Mouse (Mus musculus): ENCODE measurements around the gene Pde8b. TPM values are rescaled to one million over a fixed set of nuclear protein-coding genes. Genes with fewer than 3 reads are reported as not detected.

The Pde8b gene
- polyA plus RNA-seq, 1 experiment from 2014 or later: 4.1 TPM

DNA sequence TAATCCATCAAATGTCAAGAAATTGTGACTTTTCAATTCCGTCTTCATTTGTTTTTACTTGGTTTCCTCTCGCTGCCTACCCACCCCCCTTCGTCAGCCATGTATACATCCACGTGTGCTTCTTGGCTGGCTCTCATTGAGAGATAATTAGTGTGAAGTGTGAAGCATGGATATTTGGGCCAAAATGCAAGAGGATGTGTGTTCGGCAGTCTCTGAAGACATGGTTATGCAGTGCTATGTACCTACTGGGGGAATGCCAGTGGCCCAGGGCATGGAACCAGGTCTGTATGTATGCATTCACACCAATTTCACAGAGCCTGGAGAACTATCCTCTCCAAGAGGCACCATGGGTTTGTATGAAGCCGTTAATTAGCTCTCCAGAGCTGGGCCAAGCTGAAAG, 219.3 kb downstream of the Pde8b start:
- Histone ChIP-seq H3K27me3 (no peaks in the 10 kb centered on the region), H3K36me3 (peaks cover 15% of the 10 kb centered on the region)
- no peak for ATAC-seq

DNA sequence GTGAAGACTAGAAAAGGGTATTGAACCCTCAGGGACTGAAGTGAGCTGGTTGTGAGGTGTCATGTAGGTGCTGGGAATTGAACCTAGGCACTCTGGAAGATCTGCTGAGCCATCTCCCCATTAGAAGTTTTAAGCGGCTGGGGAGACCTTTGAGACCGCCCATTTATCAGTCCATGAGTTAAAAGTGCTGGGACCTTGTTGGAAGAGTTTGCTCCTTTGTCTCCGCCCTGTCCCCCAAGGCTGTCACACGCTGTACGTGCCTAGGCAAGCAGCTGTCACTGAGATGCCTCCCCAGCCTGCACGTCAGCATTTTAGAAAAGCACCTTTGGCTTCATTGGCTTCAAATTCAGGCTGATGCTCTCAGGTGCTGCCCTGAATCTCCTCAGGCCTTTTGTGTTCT, 229.9 kb downstream of the Pde8b start:
- Histone ChIP-seq H3K27me3 (peaks cover 3% of the 10 kb centered on the region; the same call in 1 of the 2 replicates), H3K9me3 (no peaks in the 10 kb centered on the region), H3K36me3 (peaks cover 6% of the 10 kb centered on the region), H3K4me1 (replicated peaks) (peaks cover 17% of the 10 kb centered on the region), H3K4me3 (replicated peaks) (no peak overlapping the region), H3K27ac (no peak overlapping the region), H3K4me2 (replicated peaks) (no peak overlapping the region), H3K9ac (replicated peaks) (no peak overlapping the region)
- no peak for ATAC-seq
- 91% methylated on average over 6 of the region's 6 CpGs for WGBS

More for the DNA sequence above, 219.3 kb downstream of the Pde8b start:
- no peak overlapping the region for H3K4me3 ChIP-seq (replicated peaks)
- 89% methylated on average over 6 of the region's 6 CpGs for WGBS
- H3K4me1 ChIP-seq (replicated peaks): no peaks in the 10 kb centered on the region
- H3K9me3 ChIP-seq: no peaks in the 10 kb centered on the region
- H3K27ac ChIP-seq: no peak overlapping the region
- no peak overlapping the region for H3K4me2 ChIP-seq (replicated peaks)
- no peak overlapping the region for H3K9ac ChIP-seq (replicated peaks)

DNA sequence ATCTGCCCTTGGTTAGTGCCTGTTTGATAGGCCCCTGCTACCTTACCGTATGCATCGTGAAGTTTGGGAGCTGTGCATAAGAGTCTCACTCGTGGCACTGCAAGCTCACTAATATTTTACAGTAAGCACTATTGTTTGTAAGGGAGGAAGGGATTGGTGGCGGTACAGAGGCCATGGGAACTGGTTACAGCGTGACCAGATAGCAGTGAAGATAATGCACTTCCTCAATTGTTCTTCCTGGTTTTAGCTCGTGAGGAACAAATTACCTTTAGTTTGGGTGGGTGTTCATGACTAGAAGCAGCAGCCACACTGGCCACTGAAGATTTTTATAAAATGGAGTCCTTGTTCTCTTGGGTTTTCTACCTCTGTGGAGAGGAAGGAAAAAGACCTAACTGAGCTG, 230.8 kb downstream of the Pde8b start:
- peaks cover 17% of the 10 kb centered on the region for H3K4me1 ChIP-seq (replicated peaks)
- no peak for ATAC-seq
- H3K9me3 ChIP-seq: no peaks in the 10 kb centered on the region
- H3K9ac ChIP-seq (replicated peaks): no peak overlapping the region
- peaks cover 3% of the 10 kb centered on the region; the same call in 1 of the 2 replicates for H3K27me3 ChIP-seq
- no peak overlapping the region for H3K4me3 ChIP-seq (replicated peaks)
- H3K27ac ChIP-seq: no peak overlapping the region
- no peak overlapping the region for H3K4me2 ChIP-seq (replicated peaks)
- 92% methylated on average over 6 of the region's 6 CpGs for WGBS
- H3K36me3 ChIP-seq: peaks cover 6% of the 10 kb centered on the region

DNA sequence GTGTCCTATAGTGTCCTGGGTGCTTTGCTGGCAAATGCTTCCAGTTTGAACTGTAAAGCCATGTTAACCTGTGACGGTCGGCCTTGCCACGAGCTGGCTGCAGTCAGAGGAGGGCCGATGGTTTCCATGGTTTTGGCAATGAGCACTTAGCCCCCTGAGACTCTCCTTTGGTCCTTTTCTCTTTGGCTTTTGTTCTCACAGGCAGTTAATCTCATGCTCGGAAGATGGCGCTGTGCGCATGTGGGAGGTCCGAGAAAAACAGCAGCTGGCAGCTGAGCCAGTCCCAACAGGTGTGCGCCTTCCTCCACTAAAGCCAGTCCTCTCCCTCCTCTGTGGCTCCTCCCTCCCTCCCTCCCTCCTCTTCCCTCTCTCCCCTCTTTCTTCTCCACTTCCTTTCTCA, 232.2 kb downstream of the Pde8b start:
- Histone ChIP-seq H3K4me1 (replicated peaks) (peaks cover 17% of the 10 kb centered on the region), H3K9ac (replicated peaks) (peak overlapping the region; percentile 50), H3K4me2 (replicated peaks) (peak overlapping the region; percentile 13; the same call in 1 of the 2 replicates), H3K27me3 (peaks cover 3% of the 10 kb centered on the region; the same call in 1 of the 2 replicates), H3K4me3 (replicated peaks) (no peak overlapping the region), H3K9me3 (no peaks in the 10 kb centered on the region), H3K27ac (no peak overlapping the region), H3K36me3 (peaks cover 9% of the 10 kb centered on the region)
- WGBS: 0% methylated on average over 9 of the region's 9 CpGs
- peak; percentile 87 for ATAC-seq

DNA sequence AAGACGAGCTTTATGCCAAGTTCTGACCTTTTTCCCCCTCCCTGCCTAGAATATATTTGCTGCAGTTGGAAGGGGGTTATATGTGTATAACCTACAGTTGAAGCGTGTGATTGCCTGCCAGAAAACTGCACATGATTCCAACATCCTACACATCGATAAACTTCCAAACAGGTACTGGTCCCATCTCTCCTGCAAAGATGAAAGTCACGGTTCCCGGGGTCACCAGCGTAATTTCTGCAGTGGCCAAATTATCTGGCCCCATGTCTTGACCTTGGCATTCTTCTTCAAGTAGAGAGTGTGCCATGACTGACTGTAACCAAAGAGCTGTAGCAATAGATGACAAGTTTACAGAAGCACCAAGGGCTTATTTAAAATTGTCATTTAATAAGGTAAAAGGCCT, 232.9 kb downstream of the Pde8b start:
- peaks cover 3% of the 10 kb centered on the region; the same call in 1 of the 2 replicates for H3K27me3 ChIP-seq
- no peak for ATAC-seq
- no peak overlapping the region for H3K9ac ChIP-seq (replicated peaks)
- peaks cover 10% of the 10 kb centered on the region for H3K36me3 ChIP-seq
- no peak overlapping the region for H3K4me2 ChIP-seq (replicated peaks)
- H3K4me3 ChIP-seq (replicated peaks): no peak overlapping the region
- no peaks in the 10 kb centered on the region for H3K9me3 ChIP-seq
- peaks cover 17% of the 10 kb centered on the region for H3K4me1 ChIP-seq (replicated peaks)
- 89% methylated on average over 6 of the region's 6 CpGs for WGBS
- H3K27ac ChIP-seq: no peak overlapping the region

DNA sequence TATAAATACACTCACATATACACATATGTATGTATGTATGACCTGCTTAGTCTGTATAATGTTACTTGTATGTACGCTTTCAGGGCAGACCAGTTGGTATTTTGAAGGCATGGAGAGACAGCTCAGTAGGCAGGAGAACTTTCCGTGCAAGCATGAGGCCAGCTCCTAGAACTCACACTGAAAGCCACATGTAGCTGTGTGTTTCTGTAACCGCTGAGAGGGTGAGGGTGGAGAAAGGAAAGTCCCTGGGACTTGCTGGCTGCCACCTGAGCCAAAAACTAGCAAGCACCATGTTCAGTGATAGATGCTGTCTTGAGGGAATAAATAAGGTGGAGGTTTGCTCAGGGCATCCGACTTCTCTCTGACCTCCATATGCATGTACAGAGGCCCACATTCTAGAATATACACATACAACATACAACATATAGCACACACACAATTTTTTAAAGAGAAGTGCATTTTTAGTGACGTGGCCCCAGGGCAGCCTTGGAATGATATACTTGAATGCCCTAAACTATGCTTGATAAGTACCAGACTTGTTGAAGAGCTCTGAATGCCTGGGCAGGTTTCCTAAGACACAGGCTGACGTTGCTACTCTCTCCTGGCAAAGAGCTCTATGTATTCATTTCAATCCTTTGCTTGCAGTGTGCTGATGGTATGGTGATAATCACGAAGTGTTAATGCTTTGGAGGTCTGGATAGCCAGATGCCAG, 238.4 kb downstream of the Pde8b start:
- 93% methylated on average over 7 of the region's 7 CpGs for WGBS
- no peaks in the 10 kb centered on the region for H3K9me3 ChIP-seq
- H3K9ac ChIP-seq (replicated peaks): no peak overlapping the region
- no peak overlapping the region for H3K4me3 ChIP-seq (replicated peaks)
- ATAC-seq: no peak
- no peaks in the 10 kb centered on the region for H3K4me1 ChIP-seq (replicated peaks)
- H3K4me2 ChIP-seq (replicated peaks): no peak overlapping the region
- H3K27ac ChIP-seq: no peak overlapping the region
- H3K27me3 ChIP-seq: no peaks in the 10 kb centered on the region
- peaks cover 18% of the 10 kb centered on the region for H3K36me3 ChIP-seq

DNA sequence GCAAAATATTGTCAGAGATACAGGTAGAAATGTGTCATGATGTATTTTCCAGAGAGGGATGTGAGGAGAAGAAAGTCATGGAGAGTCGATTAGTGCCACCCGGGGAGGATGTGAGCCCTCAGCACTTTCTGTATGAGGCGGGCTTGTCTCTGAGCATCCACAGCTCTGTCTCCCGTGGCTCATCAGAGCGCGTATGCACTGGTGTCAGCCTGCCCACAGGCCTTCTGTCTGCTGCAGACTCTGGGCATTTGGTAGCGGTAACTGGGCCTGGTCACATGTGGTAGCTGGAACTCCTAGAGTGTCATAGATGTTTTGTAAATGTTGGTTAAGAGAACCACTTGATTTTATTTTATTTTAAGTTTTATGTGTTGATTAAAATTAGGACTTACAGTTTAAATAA, 240.9 kb downstream of the Pde8b start:
- H3K27ac ChIP-seq: no peak overlapping the region

DNA sequence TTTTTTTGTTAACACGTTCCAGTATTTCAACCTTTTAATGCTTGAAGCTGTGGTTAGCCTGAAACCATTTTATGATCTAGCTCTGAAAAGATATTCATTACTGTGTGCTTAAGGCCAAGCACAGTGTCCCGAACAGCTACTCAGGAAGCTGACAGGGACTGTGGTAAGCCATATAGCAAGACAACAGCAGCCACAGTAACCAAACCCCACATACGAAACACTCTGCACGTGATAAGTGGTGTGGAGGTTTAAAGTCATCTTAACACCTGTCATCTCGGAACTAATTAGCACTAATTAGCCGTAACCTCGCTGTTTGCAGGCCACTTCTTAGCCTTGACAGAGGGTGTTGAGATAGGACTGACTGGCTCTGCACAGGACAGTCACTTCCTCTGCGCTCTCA, 242.9 kb downstream of the Pde8b start:
- Histone ChIP-seq H3K36me3 (peaks cover 14% of the 10 kb centered on the region), H3K27ac (no peak overlapping the region), H3K4me3 (replicated peaks) (no peak overlapping the region), H3K27me3 (no peaks in the 10 kb centered on the region), H3K9me3 (no peaks in the 10 kb centered on the region), H3K4me2 (replicated peaks) (no peak overlapping the region), H3K9ac (replicated peaks) (no peak overlapping the region), H3K4me1 (replicated peaks) (no peaks in the 10 kb centered on the region)
- 85% methylated on average over 8 of the region's 8 CpGs for WGBS
- no peak for ATAC-seq

More for the DNA sequence above, 240.9 kb downstream of the Pde8b start:
- no peak for ATAC-seq
- no peaks in the 10 kb centered on the region for H3K9me3 ChIP-seq
- peaks cover 18% of the 10 kb centered on the region for H3K36me3 ChIP-seq
- no peak overlapping the region for H3K4me3 ChIP-seq (replicated peaks)
- H3K27me3 ChIP-seq: no peaks in the 10 kb centered on the region
- 86% methylated on average over 7 of the region's 7 CpGs for WGBS
- no peaks in the 10 kb centered on the region for H3K4me1 ChIP-seq (replicated peaks)
- no peak overlapping the region for H3K9ac ChIP-seq (replicated peaks)
- no peak overlapping the region for H3K4me2 ChIP-seq (replicated peaks)

DNA sequence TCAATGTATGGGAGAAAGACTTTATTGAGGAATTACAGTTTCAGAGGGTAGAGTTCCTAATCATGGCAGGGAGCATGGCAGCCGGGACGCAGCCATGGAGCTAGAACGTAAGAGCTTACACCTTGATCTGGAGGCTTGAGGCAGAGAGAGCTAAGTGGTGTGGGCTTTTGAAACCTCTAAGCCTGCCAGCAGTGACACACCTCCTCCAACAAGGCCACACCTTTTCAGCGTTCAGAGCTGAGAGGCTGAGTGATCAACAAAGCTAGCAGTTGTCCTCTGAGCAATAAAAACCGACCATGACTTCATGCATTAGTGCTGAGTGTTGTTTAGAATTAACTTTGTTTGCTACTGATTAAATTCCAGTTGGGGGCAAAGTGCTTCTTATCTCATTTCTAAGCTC, 259.6 kb downstream of the Pde8b start:
- no peak overlapping the region for H3K4me2 ChIP-seq (replicated peaks)
- no peak for ATAC-seq
- H3K36me3 ChIP-seq: no peaks in the 10 kb centered on the region; the same call in 1 of the 2 replicates
- H3K4me3 ChIP-seq (replicated peaks): no peak overlapping the region
- no peak overlapping the region for H3K27ac ChIP-seq
- no peaks in the 10 kb centered on the region for H3K4me1 ChIP-seq (replicated peaks)
- H3K9me3 ChIP-seq: no peaks in the 10 kb centered on the region
- WGBS: 73% methylated on average over 5 of the region's 5 CpGs
- no peak overlapping the region for H3K9ac ChIP-seq (replicated peaks)
- H3K27me3 ChIP-seq: no peaks in the 10 kb centered on the region

DNA sequence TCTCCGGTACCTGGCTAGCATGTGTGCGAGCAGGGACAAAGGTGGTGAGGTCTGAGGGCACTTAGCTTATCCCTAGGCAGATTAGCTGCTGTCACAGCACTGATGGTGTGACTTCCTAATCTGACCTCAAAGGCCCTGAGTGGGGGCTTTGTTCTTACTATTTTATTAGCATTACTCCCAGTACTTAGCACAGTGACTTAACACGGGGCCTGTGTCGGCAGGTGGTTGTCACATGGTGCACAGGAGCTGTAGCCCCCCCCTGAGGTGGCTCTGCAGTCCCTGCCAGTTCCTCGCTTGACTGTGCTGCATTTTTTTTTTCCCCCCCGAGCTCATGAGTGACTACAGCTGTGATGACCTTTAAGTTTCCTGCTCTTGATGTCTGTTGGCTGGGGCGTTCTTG, 271.1 kb downstream of the Pde8b start:
- no peak overlapping the region for H3K4me3 ChIP-seq (replicated peaks)
- H3K4me2 ChIP-seq (replicated peaks): no peak overlapping the region
- 30% methylated on average over 7 of the region's 7 CpGs for WGBS
- ATAC-seq: no peak
- peaks cover 19% of the 10 kb centered on the region for H3K4me1 ChIP-seq (replicated peaks)
- H3K27ac ChIP-seq: no peak overlapping the region
- no peaks in the 10 kb centered on the region for H3K9me3 ChIP-seq
- H3K9ac ChIP-seq (replicated peaks): no peak overlapping the region
- H3K27me3 ChIP-seq: no peaks in the 10 kb centered on the region
- peaks cover 20% of the 10 kb centered on the region for H3K36me3 ChIP-seq

DNA sequence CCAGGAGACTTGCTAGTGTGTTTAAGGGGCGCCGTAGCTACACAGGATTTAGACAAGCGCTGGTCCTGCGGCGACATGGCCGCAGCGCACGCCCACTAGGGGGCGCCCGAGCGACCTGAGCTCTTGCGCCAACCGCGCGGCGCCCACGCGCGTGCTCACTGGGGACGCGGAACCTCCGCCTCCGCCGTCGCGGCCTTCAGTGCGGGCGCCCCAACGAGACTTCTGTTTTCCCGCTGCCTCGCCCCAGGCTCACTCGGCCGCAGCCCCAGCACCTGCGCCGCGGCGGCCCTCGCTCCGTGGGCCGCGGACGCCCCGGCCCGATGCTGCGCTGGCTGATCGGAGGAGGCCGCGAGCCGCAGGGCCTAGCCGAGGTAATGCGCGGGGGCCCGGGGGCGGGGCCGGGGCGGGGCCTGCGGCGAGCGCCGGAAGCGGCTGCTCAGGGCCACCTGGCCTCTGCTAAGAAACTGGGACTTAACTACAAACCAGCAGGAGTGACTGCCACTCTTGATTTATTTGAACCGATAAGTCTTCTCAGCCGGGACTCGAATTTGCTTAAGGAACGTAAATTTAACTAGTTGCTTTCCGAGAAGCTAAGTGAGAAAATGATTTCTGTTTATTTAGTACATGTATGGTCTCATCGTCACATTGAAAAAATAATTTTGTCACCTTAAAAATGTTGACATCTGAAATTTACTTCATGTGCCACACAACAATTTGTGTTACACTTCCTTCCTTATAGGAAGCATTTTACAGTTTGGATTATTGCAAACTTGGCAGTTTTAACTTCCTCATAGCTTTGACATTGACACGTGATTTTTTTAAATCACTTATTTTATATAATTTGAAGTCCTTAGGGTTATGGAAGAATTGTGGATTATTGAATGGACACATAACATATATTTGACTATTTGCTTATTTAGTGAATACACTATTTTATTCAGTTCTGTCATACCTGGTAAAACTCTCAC, 273.6 kb downstream of the Pde8b start, which contains the start of gene Wdr41:
TSS of gene Wdr41 (plus strand) at position 126 of the 968 bp plus-strand sequence.
- WGBS: 2% methylated on average over 66 of the region's 68 CpGs

DNA sequence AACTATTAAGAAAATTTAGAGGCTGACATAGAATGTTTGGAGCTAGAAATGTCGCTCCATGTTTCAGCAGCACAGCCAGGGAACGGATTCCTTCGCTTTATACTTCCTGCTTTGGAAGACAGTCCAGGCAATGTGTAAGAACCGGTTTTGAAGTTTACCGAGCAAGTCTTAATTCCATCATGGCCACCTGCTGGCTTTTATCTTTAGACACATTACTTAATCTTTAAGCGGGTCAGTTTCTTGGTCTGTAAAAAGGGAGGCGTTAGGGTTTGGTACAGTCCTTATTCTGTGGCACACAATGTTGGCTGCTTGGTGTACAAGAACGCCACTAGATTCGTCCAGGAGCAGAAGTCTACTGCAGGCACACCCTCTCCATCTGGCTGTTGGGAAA, 274.3 kb downstream of the Pde8b start:
- peak overlapping the region; percentile 53 for H3K4me2 ChIP-seq (replicated peaks)
- peak overlapping the region; percentile 70 for H3K4me3 ChIP-seq (replicated peaks)
- H3K27ac ChIP-seq: peak overlapping the region; percentile 96
- H3K9me3 ChIP-seq: no peaks in the 10 kb centered on the region
- H3K4me1 ChIP-seq (replicated peaks): peaks cover 19% of the 10 kb centered on the region
- 0 out of 2 replicates have a peak overlapping the region, but pooled peaks have one; percentile 23 for H3K9ac ChIP-seq (replicated peaks)
- 22% methylated on average over 9 of the region's 9 CpGs for whole genome bisulfite sequencing
- no peak for ATAC-seq
- H3K36me3 ChIP-seq: peaks cover 3% of the 10 kb centered on the region; the same call in 1 of the 2 replicates
- H3K27me3 ChIP-seq: no peaks in the 10 kb centered on the region

More for the DNA sequence above, 273.6 kb downstream of the Pde8b start, which contains the start of gene Wdr41:
- Histone ChIP-seq H3K9me3 (no peaks in the 10 kb centered on the region), H3K27me3 (no peaks in the 10 kb centered on the region), H3K27ac (peak within 1 kb of the TSS; percentile 96), H3K9ac (replicated peaks) (peak within 1 kb of the TSS; percentile 92), H3K4me2 (replicated peaks) (peak within 1 kb of the TSS; percentile 53), H3K4me1 (replicated peaks) (peaks cover 19% of the 10 kb centered on the region), H3K4me3 (replicated peaks) (peak within 1 kb of the TSS; percentile 70), H3K36me3 (peaks cover 10% of the 10 kb centered on the region)
- peak; percentile 98 for ATAC-seq

Measured in midbrain, embryonic 13.5 days (tissue).